Mouse (Mus musculus) intestine, postnatal 0 days (tissue): ENCODE measurements at regions not wholly inside any gene's neighbourhood (a gene's known extent, or its start where the extent isn't known, plus 50 kb on each side); places are given as distances from the start of the nearest gene placed in this dataset.

Source experiments
- ATAC-seq: fragments of 200-750 bp; cut with Nextera tagmentation; 2 replicates; pipeline ENCODE4 v1.8.0; 2017; ENCODE audit warnings: mild to moderate bottlenecking, moderate TSS enrichment, moderate library complexity
- H3K27ac ChIP-seq: fragments of 300-500 bp; sonication (generic); 2 replicates; pipeline ENCODE4 v1.5.1; 2014; ENCODE audit warnings: mild to moderate bottlenecking, low read depth, low read length, moderate library complexity
- H3K27me3 ChIP-seq: fragments of 300-500 bp; sonication (generic); replicated peaks from 2 replicates; pipeline ENCODE4 v1.6.1; 2014; ENCODE audit warnings: low read length, mixed read lengths; ENCODE audit not compliant: control insufficient read depth, insufficient read depth
- H3K36me3 ChIP-seq: fragments of 300-500 bp; sonication (generic); 2 replicates; pipeline ENCODE4 v1.6.1; 2014; ENCODE audit warnings: mild to moderate bottlenecking, moderate library complexity; ENCODE audit not compliant: control insufficient read depth, insufficient read depth
- H3K4me1 ChIP-seq: fragments of 300-500 bp; sonication (generic); replicated peaks from 2 replicates; pipeline ENCODE4 v1.6.1; 2014; ENCODE audit warnings: antibody characterized with exemption, low read length, mixed read lengths; ENCODE audit not compliant: control insufficient read depth, insufficient read depth
- H3K4me2 ChIP-seq: fragments of 300-500 bp; sonication (generic); replicated peaks from 2 replicates; pipeline ENCODE4 v1.6.1; 2014; ENCODE audit warnings: low read depth, mild to moderate bottlenecking, moderate library complexity
- H3K4me3 ChIP-seq: fragments of 300-500 bp; sonication (generic); 2 replicates; pipeline ENCODE4 v1.5.1; 2014; ENCODE audit warnings: low read depth, low read length
- H3K9ac ChIP-seq: fragments of 300-500 bp; sonication (generic); 2 replicates; pipeline ENCODE4 v1.6.1; 2014; ENCODE audit warnings: mild to moderate bottlenecking, low read depth, low read length
- H3K9me3 ChIP-seq: fragments of 300-500 bp; sonication (generic); 2 replicates; pipeline ENCODE4 v1.6.1; 2016; ENCODE audit warnings: mixed run types; ENCODE audit not compliant: control insufficient read depth
- CTCF ChIP-seq: sonication (generic); IDR thresholded peaks from 2 replicates; pipeline ENCODE4 v1.5.1; 2016; ENCODE audit warnings: low read depth, mild to moderate bottlenecking, control low read depth, antibody characterized with exemption, moderate library complexity
- WGBS: fragments of 180-500 bp; shearing (Covaris S2); extraction: QIAGEN DNeasy Blood & Tissue Kit; methylation state at CpG from one replicate; pipeline ENCODE4 v1.1.7; 2014; 5-methylcytosine and 5-hydroxymethylcytosine counted together

DNA sequence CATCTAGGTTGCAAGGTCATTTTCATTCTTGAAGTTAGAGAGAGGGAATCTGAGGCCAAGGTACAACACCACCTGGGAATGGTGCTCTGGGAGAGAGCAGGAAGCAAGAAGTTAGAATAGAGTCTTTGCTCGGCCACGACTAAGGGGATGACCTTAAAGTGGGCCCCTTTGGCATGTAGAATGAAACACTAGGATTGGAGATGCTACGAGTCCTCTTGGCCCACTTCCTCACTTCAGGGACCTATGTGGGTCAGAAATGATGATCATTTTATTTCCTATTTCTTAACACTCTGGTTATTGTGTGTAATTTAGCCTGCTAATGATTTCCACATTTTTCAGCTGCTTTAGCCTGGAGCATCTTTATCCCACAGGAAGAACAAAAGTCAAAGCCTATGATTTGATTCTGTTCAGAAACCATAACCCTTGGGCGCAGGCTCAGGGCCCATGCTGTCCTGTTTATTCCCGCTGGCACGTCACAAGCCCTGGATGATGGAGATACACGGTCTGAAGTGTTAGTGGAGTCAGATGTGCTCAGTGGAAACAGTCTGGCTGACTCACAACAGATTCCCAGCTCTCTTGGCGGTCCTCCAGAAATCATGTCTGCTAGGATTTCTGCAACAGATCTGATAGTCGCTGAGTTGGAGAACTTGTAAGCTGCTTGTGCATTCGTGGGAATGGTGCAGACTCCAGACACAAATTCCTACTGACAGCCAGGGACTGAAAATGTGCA lies 340.0 kb upstream of the Fam92a start:
- Histone ChIP-seq H3K9me3 (no peaks in the 10 kb centered on the region), H3K36me3 (no peaks in the 10 kb centered on the region), H3K27me3 (no peaks in the 10 kb centered on the region), H3K27ac (no peak overlapping the region), H3K4me3 (no peak overlapping the region), H3K9ac (no peak overlapping the region), H3K4me2 (no peak overlapping the region), H3K4me1 (no peaks in the 10 kb centered on the region)
- 62% methylated on average over 10 of the region's 10 CpGs for WGBS
- no peak for ATAC-seq
- no peak for TF ChIP-seq CTCF

DNA sequence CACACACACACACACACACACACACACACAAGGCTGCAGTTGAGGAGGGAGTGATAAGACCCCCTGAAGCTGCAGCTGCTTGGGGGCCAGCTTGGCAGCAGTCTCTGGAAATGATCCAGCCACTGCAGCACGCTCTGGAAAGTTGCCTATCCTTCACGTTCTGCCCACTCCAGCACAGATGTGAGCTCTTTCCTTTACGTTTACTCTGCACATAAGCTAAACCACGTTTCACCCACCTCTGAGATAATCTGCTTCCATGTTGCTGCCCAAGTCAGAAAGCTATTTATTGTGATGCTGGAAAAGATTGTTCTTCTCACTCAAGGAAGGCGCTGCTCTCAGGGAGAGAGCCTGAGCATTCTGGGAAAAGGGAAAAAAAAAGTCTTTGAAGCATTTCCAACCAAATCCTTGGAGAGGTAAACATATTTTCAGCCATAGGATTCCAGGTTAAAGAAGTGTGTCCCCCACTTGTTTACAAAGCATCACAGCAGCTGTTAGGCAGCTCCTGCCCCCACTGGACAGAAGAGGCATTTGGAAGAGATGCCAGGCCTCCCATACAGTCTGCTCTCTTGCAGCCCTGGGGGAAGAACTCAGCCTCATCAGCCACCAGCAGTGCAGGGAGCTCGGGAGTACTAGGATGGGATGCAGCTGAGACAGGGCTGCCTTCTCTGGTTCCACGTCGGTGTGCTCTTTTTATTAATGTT lies 335.2 kb upstream of the Fam92a start:
- Histone ChIP-seq H3K9ac (no peak overlapping the region), H3K27me3 (no peaks in the 10 kb centered on the region), H3K27ac (no peak overlapping the region), H3K4me3 (no peak overlapping the region), H3K4me1 (no peaks in the 10 kb centered on the region), H3K36me3 (no peaks in the 10 kb centered on the region), H3K9me3 (no peaks in the 10 kb centered on the region), H3K4me2 (no peak overlapping the region)
- TF ChIP-seq CTCF = peak; percentile 38
- 29% methylated on average over 8 of the region's 8 CpGs for WGBS
- no peak for ATAC-seq

DNA sequence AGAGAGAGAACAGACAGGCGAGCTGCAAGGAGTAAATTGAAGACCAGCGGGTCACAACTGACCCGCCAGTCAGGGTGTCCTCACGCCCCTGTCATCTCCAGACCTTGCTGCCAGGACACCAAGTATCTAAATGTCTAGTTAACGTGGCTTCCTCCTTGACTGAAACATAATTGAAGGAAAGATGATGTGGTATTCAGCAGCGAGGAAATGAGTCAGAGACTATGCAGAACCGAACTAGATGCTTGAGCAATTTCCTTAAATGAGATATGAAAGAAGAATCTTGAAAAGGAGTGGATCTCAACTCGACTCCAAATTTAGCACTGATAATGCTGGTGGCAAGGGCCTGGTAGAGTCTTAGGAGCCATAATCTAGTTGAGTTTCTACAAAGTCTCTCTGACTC lies 329.3 kb upstream of the Fam92a start:
- H3K4me3 ChIP-seq = no peak overlapping the region

DNA sequence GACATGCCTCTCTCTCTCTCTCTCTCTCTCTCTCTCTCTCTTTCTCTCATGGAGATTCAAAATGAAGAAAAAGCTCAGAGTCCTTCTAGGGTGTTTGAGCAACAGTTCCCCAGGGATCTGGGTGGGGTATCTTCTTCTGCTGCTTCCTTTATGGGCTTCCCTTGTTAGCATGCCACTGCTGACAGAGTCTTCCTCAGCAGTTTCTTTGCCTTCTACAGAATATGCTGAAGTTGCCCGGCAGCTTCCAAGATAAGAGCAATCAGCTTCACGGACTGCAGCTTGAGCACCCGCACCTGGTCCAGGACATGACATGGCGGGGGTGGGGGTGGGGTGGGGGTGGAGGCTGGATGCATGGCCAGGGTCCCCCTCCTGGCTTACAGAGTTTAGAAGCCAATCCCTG lies 326.6 kb upstream of the Fam92a start:
- Histone ChIP-seq H3K36me3 (no peaks in the 10 kb centered on the region), H3K9ac (no peak overlapping the region), H3K27ac (no peak overlapping the region), H3K4me1 (no peaks in the 10 kb centered on the region), H3K9me3 (no peaks in the 10 kb centered on the region), H3K4me3 (no peak overlapping the region), H3K4me2 (no peak overlapping the region), H3K27me3 (no peaks in the 10 kb centered on the region)
- TF ChIP-seq CTCF = no peak
- no peak for ATAC-seq
- WGBS = 59% methylated on average over 4 of the region's 4 CpGs

More for the DNA sequence above, 329.3 kb upstream of the Fam92a start:
- ATAC-seq = no peak
- Histone ChIP-seq H3K4me1 (no peaks in the 10 kb centered on the region), H3K36me3 (no peaks in the 10 kb centered on the region), H3K9me3 (no peaks in the 10 kb centered on the region), H3K27ac (no peak overlapping the region), H3K27me3 (no peaks in the 10 kb centered on the region), H3K4me2 (no peak overlapping the region), H3K9ac (no peak overlapping the region)
- 85% methylated on average over 8 of the region's 8 CpGs for WGBS
- no peak for TF ChIP-seq CTCF

- 66% methylated on average over 2 of the region's 2 CpGs for WGBS
- TF ChIP-seq CTCF = no peak
- Histone ChIP-seq H3K4me1 (no peaks in the 10 kb centered on the region), H3K36me3 (no peaks in the 10 kb centered on the region), H3K9ac (no peak overlapping the region), H3K27ac (no peak overlapping the region), H3K9me3 (no peaks in the 10 kb centered on the region), H3K27me3 (no peaks in the 10 kb centered on the region), H3K4me2 (no peak overlapping the region), H3K4me3 (no peak overlapping the region)
- no peak for ATAC-seq
Measured at GRCm38 (mm10) chr4:12492468-12492867, 320.7 kb upstream of the Fam92a start.

DNA sequence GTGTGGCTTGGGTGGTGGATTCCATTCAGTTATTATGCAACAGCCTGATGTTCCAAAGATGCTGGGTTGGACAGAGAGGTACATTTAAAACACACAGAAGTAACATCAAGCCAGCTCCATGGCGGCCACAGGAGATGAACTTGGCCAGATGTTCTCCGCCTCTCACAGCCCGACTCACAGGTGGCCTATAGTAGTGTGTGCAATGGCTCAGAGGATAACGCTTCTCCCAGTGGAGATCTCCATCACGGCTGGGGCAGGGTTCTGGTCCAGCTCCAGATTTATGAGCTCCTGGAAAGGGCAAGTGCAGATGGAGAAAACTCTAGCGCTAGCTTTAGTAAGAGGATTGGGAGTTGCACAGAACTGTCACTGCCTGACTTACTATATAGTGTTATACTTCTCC lies 319.5 kb upstream of the Fam92a start:
- Histone ChIP-seq H3K4me3 (no peak overlapping the region), H3K9me3 (no peaks in the 10 kb centered on the region), H3K27ac (no peak overlapping the region), H3K4me1 (no peaks in the 10 kb centered on the region), H3K4me2 (no peak overlapping the region), H3K27me3 (no peaks in the 10 kb centered on the region), H3K36me3 (no peaks in the 10 kb centered on the region), H3K9ac (no peak overlapping the region)
- no peak for ATAC-seq
- no peak for TF ChIP-seq CTCF
- WGBS = 82% methylated on average over 6 of the region's 6 CpGs
